Mouse (Mus musculus) bone marrow, adult 2 months (tissue): Measurements from ENCODE around the gene Rcn2. TPM values are rescaled to one million over a fixed set of nuclear protein-coding genes. Genes with fewer than 3 reads are reported as not detected.
A peak's percentile ranks its signal among the peaks of the same experiment; 100 is the strongest.
"Not testable (repeated sequence)": the region's sequence is repeated elsewhere in the genome, so short reads cannot be mapped to it uniquely, and the experiment has no call there.

Source experiments
- H3K27ac ChIP-seq: fragments of 200-500 bp; 2 replicates; pipeline ENCODE4 v1.5.1; 2012; ENCODE audit warnings: low read depth, mild to moderate bottlenecking, control low read depth, inconsistent platforms, low read length; ENCODE audit not compliant: control insufficient read depth, poor library complexity, insufficient read depth
- H3K4me1 ChIP-seq: fragments of 200-500 bp; 2 replicates; pipeline ENCODE4 v1.6.1; 2011; ENCODE audit warnings: low read length; ENCODE audit not compliant: control insufficient read depth, insufficient read depth
- H3K4me3 ChIP-seq: fragments of 200-500 bp; replicated peaks from 2 replicates; pipeline ENCODE3; 2011; ENCODE audit warnings: mild to moderate bottlenecking, low read depth, low read length, control low read depth; ENCODE audit not compliant: control insufficient read depth
- CTCF ChIP-seq: fragments of 200-500 bp; IDR thresholded peaks from 2 replicates; pipeline ENCODE4 v1.5.1; 2011; ENCODE audit warnings: low read length, control low read depth; ENCODE audit not compliant: control insufficient read depth, insufficient read depth
- POLR2A ChIP-seq: fragments of 200-500 bp; IDR thresholded peaks from 2 replicates; pipeline ENCODE4 v1.6.1; 2011; ENCODE audit warnings: low read depth, mild to moderate bottlenecking, control low read depth, low read length, borderline replicate concordance; ENCODE audit not compliant: control insufficient read depth
- WGBS: fragments of 180-500 bp; shearing (Covaris S2); methylation state at CpG from one replicate; pipeline ENCODE4 v1.1.7; 2018; 5-methylcytosine and 5-hydroxymethylcytosine counted together
- polyA plus RNA-seq: library from polyadenylated mRNA; stranded (reverse); fragments of >200 nt; gene quantifications from 2 replicates; pipeline ENCODE4 v1.2.4, GENCODE M21; 2011; ENCODE audit warnings: low replicate concordance; ENCODE audit not compliant: missing spikeins, insufficient read depth, insufficient read length

Rcn2 gene
- 3.1 and 10.1 TPM in 2 replicates for polyA plus RNA-seq

DNA sequence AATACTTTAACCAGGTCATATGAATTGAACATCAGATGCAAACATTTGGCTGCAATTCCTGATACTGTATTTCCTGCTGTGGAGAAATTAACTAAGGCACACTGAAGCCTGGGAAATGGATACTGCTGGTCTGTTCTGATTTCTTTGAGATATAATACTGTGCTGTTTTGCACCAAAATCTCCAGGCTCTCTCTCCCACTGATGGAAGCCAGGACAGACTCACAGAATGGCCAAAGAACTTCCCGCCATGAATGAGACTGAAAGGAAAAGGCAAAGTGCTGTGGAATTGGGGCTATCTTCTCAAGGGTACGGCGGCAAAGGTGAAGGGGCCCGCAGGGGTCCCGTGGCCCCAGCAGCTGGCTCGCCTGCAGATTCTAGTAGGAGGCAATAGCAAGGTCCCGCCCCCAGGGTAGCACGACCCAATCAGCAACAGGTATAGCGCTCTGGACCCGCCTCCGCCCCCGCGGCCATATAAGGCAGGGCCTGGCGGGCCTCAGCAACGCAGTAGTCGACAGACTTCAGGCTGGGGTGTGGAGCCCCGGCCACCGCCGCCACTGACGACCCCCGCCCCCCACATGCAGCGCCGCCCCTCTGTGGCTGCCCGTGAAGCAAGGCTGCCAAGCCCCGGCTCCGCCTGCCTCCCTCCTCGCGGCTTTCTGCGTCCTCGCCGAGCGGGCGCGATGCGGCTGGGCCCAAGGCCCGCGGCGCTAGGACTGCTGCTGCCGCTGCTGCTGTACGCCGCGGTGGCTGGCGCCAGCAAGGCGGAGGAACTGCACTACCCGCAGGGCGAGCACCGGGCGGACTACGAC is at the start of gene Rcn2:
Gene Rcn2 (plus strand): TSS at position 474 of the 809 bp plus-strand sequence.
- Histone ChIP-seq H3K4me3 (peak within 1 kb of the TSS; percentile 68), H3K27ac (peak within 1 kb of the TSS; percentile 70; the same call in 1 of the 2 replicates), H3K4me1 (no peaks in the 10 kb centered on the region; the same call in 1 of the 2 replicates)
- TF ChIP-seq POLR2A, result peak; percentile 89; the same call in 1 of the 2 replicates
- TF ChIP-seq CTCF, result no peak
- under 1% methylated on average over 49 of the region's 49 CpGs for WGBS

GRCm38 (mm10) chr9:56004679-56005078 is 37.0 kb upstream of the Rcn2 start:
- H3K27ac ChIP-seq, H3K4me1 ChIP-seq, H3K4me3 ChIP-seq: not testable (repeated sequence)
- WGBS, result 29% methylated on average over 2 of the region's 2 CpGs

GRCm38 (mm10) chr9:56010450-56010849 is 31.2 kb upstream of the Rcn2 start, which contains the start of gene 4930563M21Rik:
Gene 4930563M21Rik (minus strand): TSS chr9:56010550.
- Histone ChIP-seq H3K4me1 (no peaks in the 10 kb centered on the region), H3K27ac (no peak within 1 kb of the TSS), H3K4me3 (no peak within 1 kb of the TSS)
- TF ChIP-seq POLR2A, result no peak
- no peak for TF ChIP-seq CTCF
- 72% methylated on average over 4 of the region's 4 CpGs for WGBS

DNA sequence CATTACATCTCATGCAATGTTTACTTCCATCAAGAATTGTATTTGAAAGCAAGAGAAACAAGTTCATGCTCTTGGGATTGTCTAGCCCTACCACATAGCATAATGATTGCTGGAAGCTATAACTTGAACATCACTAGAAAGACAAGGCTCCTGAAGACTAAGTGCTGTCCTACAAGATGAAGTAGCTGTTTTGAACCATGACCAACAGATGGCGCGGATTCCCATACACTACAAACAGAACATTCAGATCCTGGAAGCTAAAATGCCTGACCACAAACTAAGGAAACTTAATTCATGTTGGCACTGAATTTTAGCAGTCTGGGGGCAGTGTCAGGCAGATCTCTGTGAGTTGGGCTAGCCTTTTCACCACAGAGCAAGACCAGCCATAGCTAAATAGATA is 16.9 kb upstream of the Rcn2 start:
- Histone ChIP-seq H3K4me1 (no peaks in the 10 kb centered on the region), H3K27ac (no peak overlapping the region), H3K4me3 (no peak overlapping the region)
- no peak for TF ChIP-seq POLR2A
- TF ChIP-seq CTCF, result no peak
- WGBS, result 69% methylated on average over 2 of the region's 2 CpGs

DNA sequence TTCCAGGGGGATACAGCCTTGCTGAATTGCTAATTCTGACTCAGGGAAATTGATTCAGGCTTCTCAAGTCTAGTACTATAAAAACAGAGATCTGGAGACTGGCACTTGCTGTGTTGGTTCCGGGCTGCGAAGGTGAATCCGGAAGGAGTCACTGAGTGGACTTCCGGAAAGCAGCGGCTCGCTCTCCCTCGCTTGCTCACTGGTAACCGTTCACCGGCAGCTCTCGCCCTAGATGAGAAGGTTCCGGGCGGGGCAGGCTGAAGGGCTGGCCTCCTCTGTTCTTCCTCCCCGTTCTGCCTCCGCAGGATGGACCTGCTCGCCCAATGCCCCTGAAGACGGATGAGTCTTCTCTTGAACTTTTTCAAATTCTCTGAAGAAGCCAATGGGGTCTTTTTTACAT is 14.4 kb upstream of the Rcn2 start:
- no peaks in the 10 kb centered on the region for H3K4me1 ChIP-seq
- no peak overlapping the region for H3K4me3 ChIP-seq
- no peak for TF ChIP-seq CTCF
- no peak for TF ChIP-seq POLR2A
- no peak overlapping the region for H3K27ac ChIP-seq
- 84% methylated on average over 16 of the region's 16 CpGs for WGBS

GRCm38 (mm10) chr9:56032219-56032618 is 9.4 kb upstream of the Rcn2 start:
- H3K4me3 ChIP-seq, result no peak overlapping the region
- 50% methylated on average over 3 of the region's 3 CpGs for WGBS
- no peak overlapping the region for H3K27ac ChIP-seq
- TF ChIP-seq POLR2A (no peak), CTCF (no peak)
- H3K4me1 ChIP-seq, result no peaks in the 10 kb centered on the region

GRCm38 (mm10) chr9:56042181-56042621 is 556 bp downstream of the Rcn2 start:
- peak overlapping the region; percentile 68 for H3K4me3 ChIP-seq
- peak overlapping the region; percentile 70; the same call in 1 of the 2 replicates for H3K27ac ChIP-seq
- 1% methylated on average over 16 of the region's 16 CpGs for WGBS
- no peaks in the 10 kb centered on the region; the same call in 1 of the 2 replicates for H3K4me1 ChIP-seq
- no peak for TF ChIP-seq POLR2A
- TF ChIP-seq CTCF, result no peak

GRCm38 (mm10) chr9:56053796-56054195 is 12.2 kb downstream of the Rcn2 start:
- no peak for TF ChIP-seq CTCF
- TF ChIP-seq POLR2A, result no peak
- no peaks in the 10 kb centered on the region; the same call in 1 of the 2 replicates for H3K4me1 ChIP-seq
- WGBS, result 86% methylated on average over 3 of the region's 3 CpGs
- H3K4me3 ChIP-seq, result no peak overlapping the region
- no peak overlapping the region for H3K27ac ChIP-seq
